Mouse (Mus musculus) kidney, embryonic 16.5 days (tissue): Measurements from ENCODE around the gene Speg. TPM values are rescaled to one million over a fixed set of nuclear protein-coding genes. Genes with fewer than 3 reads are reported as not detected.

Experiments
- ATAC-seq: fragments of 200-750 bp; cut with Nextera tagmentation; 2 replicates; pipeline ENCODE4 v1.8.0; 2017; ENCODE audit warnings: moderate TSS enrichment; ENCODE audit not compliant: low FRiP score, low TSS enrichment
- H3K27ac ChIP-seq: fragments of 300-500 bp; sonication (generic); 2 replicates; pipeline ENCODE4 v1.5.1; 2014; ENCODE audit warnings: low read length
- H3K27me3 ChIP-seq: fragments of 300-500 bp; sonication (generic); 2 replicates; pipeline ENCODE4 v1.6.1; 2014; ENCODE audit warnings: low read length, control low read depth, mixed read lengths; ENCODE audit not compliant: insufficient read depth
- H3K36me3 ChIP-seq: fragments of 300-500 bp; sonication (generic); 2 replicates; pipeline ENCODE4 v1.6.1; 2014; ENCODE audit warnings: low read length, control low read depth, mixed read lengths; ENCODE audit not compliant: insufficient read depth
- H3K4me1 ChIP-seq: fragments of 300-500 bp; sonication (generic); 2 replicates; pipeline ENCODE4 v1.6.1; 2014; ENCODE audit warnings: low read length, control low read depth, mixed read lengths; ENCODE audit not compliant: insufficient read depth
- H3K4me2 ChIP-seq: fragments of 300-500 bp; sonication (generic); replicated peaks from 2 replicates; pipeline ENCODE4 v1.6.1; 2014; ENCODE audit warnings: low read depth, low read length
- H3K4me3 ChIP-seq: fragments of 300-500 bp; sonication (generic); 2 replicates; pipeline ENCODE4 v1.5.1; 2014; ENCODE audit warnings: mild to moderate bottlenecking, low read length
- H3K9ac ChIP-seq: fragments of 300-500 bp; sonication (generic); replicated peaks from 2 replicates; pipeline ENCODE4 v1.6.1; 2014; ENCODE audit warnings: low read length
- H3K9me3 ChIP-seq: fragments of 300-500 bp; sonication (generic); 2 replicates; pipeline ENCODE4 v1.6.1; 2016; ENCODE audit warnings: low read length, control low read depth
- WGBS: fragments of 180-500 bp; shearing (Covaris S2); extraction: QIAGEN DNeasy Blood & Tissue Kit; methylation state at CpG from one replicate; pipeline ENCODE4 v1.1.7; 2014; 5-methylcytosine and 5-hydroxymethylcytosine counted together
- polyA plus RNA-seq: library from polyadenylated mRNA; unstranded; fragments of >200 nt; fragmentation: Nextera tagmentation; extraction: Ambion mirVana; gene quantifications from 2 replicates; pipeline ENCODE4 v1.2.1, GENCODE M21; 2015

Speg gene
- polyA plus RNA-seq, 1 experiment from 2014 or later = 61.4 TPM

DNA sequence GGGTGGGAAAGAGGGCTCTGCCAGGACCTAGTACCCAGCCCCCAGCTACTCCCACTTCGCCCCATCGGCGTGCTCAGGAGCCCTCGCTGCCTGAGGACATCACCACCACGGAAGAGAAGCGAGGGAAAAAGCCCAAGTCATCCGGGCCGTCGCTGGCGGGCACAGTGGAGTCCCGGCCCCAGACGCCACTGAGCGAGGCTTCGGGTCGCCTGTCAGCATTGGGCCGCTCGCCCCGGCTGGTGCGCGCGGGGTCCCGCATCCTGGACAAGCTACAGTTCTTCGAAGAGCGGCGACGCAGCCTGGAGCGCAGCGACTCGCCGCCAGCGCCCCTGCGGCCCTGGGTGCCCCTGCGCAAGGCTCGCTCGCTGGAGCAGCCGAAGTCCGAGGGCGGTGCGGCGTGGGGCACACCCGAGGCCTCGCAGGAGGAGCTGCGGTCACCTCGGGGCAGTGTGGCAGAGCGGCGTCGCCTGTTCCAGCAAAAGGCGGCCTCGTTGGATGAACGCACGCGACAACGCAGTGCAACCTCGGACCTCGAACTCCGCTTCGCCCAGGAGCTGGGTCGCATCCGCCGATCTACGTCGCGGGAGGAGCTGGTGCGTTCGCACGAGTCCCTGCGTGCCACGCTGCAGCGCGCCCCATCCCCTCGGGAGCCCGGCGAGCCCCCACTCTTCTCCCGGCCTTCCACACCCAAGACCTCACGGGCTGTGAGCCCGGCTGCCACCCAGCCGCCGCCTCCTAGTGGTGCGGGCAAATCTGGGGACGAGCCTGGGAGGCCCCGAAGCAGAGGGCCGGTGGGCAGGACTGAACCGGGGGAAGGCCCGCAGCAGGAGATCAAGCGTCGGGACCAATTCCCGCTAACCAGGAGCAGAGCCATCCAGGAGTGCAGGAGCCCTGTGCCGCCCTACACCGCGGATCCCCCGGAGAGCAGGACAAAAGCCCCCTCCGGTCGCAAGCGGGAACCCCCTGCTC, 13.1 kb downstream of the Speg start:
- Histone ChIP-seq H3K27ac (no peak overlapping the region), H3K4me1 (peaks cover 44% of the 10 kb centered on the region), H3K36me3 (no peaks in the 10 kb centered on the region), H3K4me2 (peak overlapping the region; percentile 49), H3K9ac (peak overlapping the region; percentile 48), H3K27me3 (peaks cover 31% of the 10 kb centered on the region), H3K9me3 (no peaks in the 10 kb centered on the region), H3K4me3 (peak overlapping the region; percentile 35)
- WGBS = 14% methylated on average over 86 of the region's 94 CpGs
- ATAC-seq = no peak; the same call in 1 of the 2 replicates

DNA sequence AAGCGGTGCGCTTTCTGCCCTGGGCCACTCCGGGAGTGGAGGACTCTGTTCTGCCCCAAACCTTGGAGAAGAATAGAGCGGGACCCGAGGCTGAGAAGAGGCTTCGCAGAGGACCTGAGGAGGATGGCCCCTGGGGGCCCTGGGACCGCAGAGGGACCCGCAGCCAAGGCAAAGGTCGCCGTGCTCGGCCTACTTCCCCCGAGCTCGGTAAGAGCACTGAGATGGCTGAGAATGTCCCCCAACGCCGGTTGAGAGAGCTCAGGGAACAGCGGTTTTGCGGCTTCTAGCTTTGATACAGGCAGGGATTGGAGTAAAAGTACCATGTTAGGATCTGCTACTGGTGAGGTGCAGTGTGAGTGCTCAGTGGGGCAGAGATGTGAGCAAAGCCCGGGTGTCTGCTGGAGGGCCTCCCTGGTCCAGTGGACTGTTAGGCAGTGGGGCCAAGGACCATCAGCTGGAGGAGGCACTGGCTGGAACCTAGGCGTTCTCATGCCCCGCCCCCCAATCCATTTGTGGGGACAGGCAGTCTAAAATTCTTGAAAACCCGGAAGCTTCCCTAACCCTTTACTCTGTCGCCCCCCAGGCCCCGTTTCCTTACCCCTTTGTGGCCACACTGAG, 13.9 kb downstream of the Speg start:
- peak overlapping the region; percentile 35; the same call in 1 of the 2 replicates for H3K4me3 ChIP-seq
- peaks cover 43% of the 10 kb centered on the region for H3K4me1 ChIP-seq
- H3K27ac ChIP-seq = no peak overlapping the region
- no peak for ATAC-seq
- peak overlapping the region; percentile 49; the same call in 1 of the 2 replicates for H3K4me2 ChIP-seq
- WGBS = 38% methylated on average over 23 of the region's 23 CpGs
- no peaks in the 10 kb centered on the region for H3K9me3 ChIP-seq
- peaks cover 31% of the 10 kb centered on the region for H3K27me3 ChIP-seq
- peak overlapping the region; percentile 48; the same call in 1 of the 2 replicates for H3K9ac ChIP-seq
- H3K36me3 ChIP-seq = no peaks in the 10 kb centered on the region

DNA sequence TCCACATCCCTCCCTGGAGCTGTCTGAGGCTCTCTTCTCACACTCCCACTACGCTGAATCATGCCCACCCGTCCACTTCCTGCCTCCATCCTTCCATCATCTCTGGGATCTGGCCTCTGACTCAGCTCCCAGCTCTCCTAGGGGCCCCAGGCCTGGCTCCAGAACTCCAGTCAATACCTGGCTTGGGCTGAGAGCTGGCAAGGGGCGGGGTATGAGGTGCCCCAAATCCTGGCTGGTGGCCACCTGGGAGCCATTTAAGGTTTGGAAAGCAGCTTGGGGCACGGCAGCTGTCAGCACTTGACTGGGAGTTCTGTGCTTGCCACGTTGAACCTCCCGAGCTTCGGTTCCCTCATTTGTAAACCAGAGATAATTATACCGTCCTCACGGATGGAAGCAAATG, 18.0 kb downstream of the Speg start:
- H3K9me3 ChIP-seq = no peaks in the 10 kb centered on the region
- H3K4me3 ChIP-seq = no peak overlapping the region
- H3K27me3 ChIP-seq = peaks cover 14% of the 10 kb centered on the region
- H3K27ac ChIP-seq = no peak overlapping the region
- H3K4me2 ChIP-seq = no peak overlapping the region
- peaks cover 8% of the 10 kb centered on the region; the same call in 1 of the 2 replicates for H3K36me3 ChIP-seq
- no peak for ATAC-seq
- peaks cover 7% of the 10 kb centered on the region for H3K4me1 ChIP-seq
- WGBS = 63% methylated on average over 9 of the region's 9 CpGs
- no peak overlapping the region for H3K9ac ChIP-seq

DNA sequence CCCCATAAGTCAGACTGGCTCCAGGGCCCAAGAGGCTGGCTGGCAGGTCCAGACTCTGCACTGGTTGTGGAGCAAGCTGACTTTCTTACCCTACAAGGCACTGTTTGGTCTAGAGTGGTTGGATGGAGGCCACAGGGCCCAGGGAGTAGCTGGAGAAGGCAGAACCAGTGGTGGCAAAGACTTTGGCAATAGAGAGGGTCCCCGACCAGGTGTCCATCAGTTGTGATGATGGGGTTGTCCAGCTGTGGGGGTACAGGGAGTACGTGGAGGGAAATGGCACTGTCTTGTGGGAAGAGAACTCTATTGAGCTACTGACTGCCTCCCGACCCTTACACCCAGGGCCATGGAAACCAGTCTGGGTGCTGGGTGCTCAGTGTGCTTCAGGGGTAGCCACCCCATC, 18.7 kb downstream of the Speg start:
- Histone ChIP-seq H3K9me3 (no peaks in the 10 kb centered on the region), H3K4me3 (no peak overlapping the region), H3K36me3 (peaks cover 8% of the 10 kb centered on the region; the same call in 1 of the 2 replicates), H3K4me1 (peaks cover 8% of the 10 kb centered on the region), H3K9ac (no peak overlapping the region), H3K4me2 (no peak overlapping the region), H3K27ac (no peak overlapping the region), H3K27me3 (peaks cover 8% of the 10 kb centered on the region; the same call in 1 of the 2 replicates)
- no peak for ATAC-seq
- WGBS = 89% methylated on average over 3 of the region's 3 CpGs

DNA sequence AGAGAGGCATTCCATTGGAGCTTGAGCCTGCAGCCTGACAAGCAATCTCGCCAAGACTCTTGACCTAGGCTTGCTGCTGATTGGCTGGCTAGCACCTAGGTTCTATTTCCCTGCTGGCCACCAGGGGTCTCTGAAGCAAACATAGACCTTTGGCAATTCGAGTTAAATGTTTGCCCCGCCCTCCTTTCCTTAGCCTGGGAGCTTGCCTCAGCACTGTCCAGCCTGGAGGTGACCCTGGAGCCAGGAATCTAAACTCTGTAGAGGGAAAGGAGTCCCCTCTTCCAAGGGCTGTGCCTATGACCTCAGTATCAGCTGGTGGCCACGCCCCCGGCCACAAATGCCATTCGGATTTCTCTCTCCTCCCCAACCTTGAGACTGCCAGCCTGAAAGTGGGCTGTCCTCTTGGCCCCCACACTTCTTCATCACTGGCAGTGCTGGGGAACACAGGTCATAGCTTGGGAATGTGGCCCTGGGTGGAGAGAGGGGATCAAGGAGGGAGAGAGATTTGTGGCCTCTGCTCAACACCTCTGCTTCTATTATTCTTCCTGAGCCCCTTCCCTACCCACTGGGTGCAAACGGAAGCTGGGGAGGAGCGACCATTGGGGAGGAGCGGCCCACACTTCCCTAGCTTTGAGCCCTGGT, 23.8 kb downstream of the Speg start:
- Histone ChIP-seq H3K4me2 (0 out of 2 replicates have a peak overlapping the region, but pooled peaks have one; percentile 57), H3K4me3 (no peak overlapping the region), H3K27ac (peak overlapping the region; percentile 93), H3K27me3 (no peaks in the 10 kb centered on the region), H3K4me1 (peaks cover 32% of the 10 kb centered on the region), H3K9me3 (no peaks in the 10 kb centered on the region), H3K36me3 (peaks cover 35% of the 10 kb centered on the region), H3K9ac (peak overlapping the region; percentile 63)
- 11% methylated on average over 9 of the region's 9 CpGs for WGBS
- ATAC-seq = peak; percentile 80

DNA sequence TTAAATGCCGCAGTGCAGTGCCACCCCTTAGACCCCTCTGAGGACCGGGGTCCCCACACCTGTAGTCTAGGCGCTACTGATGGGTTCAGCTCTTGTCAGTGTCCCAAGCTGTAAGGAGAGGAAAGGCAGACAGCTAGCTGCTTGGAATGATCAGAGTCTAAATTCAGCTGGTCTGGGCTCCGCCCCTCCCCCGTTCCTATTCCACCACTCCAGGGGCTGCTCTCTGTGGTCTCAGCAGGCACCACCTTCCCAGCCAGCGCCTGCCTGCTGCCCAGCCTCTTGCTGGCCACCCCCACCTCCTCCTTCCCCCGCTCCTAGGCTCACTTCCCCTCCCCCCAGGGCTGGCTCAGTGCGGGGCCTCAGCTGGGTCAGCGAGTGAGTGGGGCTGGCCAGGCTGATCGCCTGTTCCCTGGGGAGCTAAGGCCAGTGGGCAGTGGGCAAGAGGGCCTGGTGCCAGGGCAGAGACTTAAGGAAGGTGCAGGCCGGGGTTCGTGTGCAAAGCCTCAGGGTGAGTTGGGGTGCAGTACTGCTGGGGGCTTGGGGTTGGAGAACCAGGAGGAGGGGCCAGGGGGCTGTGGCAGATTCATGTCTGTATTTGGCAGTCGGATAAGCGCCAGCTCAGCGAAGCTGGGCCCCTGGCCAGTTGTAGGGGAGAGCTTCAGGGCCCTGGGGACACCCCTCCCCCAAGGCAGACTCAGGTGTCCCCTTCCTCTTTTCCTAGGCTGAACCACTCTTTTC, 24.8 kb downstream of the Speg start:
- Histone ChIP-seq H3K4me1 (peaks cover 32% of the 10 kb centered on the region), H3K36me3 (peaks cover 45% of the 10 kb centered on the region), H3K27me3 (no peaks in the 10 kb centered on the region), H3K27ac (peak overlapping the region; percentile 93), H3K4me2 (peak overlapping the region; percentile 57), H3K4me3 (peak overlapping the region; percentile 40), H3K9me3 (no peaks in the 10 kb centered on the region), H3K9ac (peak overlapping the region; percentile 63)
- peak; percentile 94 for ATAC-seq
- 8% methylated on average over 15 of the region's 15 CpGs for WGBS

DNA sequence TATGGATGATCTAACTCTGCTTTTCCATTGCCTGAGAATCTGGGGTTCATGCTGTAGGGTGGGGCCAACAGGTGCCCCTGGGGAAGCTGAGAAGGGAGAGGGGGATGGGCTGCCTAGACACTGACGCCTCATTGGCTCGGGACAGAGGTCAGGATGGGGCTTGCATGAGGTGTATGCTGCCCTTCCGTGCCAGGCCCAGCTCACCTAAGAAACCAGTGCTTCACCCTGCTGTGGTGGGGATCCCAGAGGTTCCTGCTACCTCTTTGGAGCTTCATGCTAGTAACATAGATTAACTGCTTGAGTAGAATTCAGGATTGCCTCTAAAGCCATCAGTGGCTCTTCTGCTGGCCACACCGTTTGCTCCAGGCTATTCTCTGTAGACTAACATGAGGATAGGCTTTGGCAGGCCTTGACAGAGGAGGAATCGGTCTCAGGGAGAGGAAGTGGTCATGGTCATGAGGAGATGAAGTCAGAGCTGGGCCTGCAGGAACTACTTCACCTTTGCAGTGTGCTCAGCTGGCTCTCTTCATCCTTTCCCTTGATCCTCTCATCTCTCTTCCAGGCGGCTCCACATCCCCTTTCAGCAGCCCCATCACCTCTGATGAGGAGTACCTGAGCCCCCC, 25.5 kb downstream of the Speg start:
- H3K27ac ChIP-seq = peak overlapping the region; percentile 93
- peaks cover 50% of the 10 kb centered on the region for H3K36me3 ChIP-seq
- H3K4me2 ChIP-seq = peak overlapping the region; percentile 57
- H3K27me3 ChIP-seq = no peaks in the 10 kb centered on the region
- 32% methylated on average over 6 of the region's 6 CpGs for WGBS
- no peaks in the 10 kb centered on the region for H3K9me3 ChIP-seq
- peak; percentile 11; the same call in 1 of the 2 replicates for ATAC-seq
- H3K4me3 ChIP-seq = peak overlapping the region; percentile 40
- peak overlapping the region; percentile 63 for H3K9ac ChIP-seq
- peaks cover 32% of the 10 kb centered on the region for H3K4me1 ChIP-seq

DNA sequence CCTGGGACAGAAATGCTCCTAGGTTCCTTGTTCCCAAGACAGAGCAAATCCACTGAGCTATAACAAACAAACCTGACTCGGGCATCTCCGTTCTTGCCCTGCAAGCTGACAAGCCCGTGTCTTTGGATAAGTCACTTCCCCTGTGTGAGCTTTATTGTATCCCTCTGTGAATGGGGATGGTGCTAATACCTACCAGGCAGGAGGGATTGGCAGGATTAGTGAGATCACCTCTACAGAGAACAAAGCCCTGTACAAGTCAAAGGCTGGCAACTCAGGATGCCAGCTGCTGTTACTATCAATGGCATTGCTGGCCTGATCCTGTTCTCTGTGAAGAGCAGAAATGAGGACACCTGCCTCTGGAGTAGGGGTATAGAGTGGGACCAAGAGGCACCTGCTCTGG, 30.4 kb downstream of the Speg start:
- no peak overlapping the region for H3K4me2 ChIP-seq
- peaks cover 8% of the 10 kb centered on the region for H3K4me1 ChIP-seq
- H3K27ac ChIP-seq = no peak overlapping the region
- H3K4me3 ChIP-seq = no peak overlapping the region
- no peak for ATAC-seq
- H3K27me3 ChIP-seq = no peaks in the 10 kb centered on the region
- H3K36me3 ChIP-seq = peaks cover 63% of the 10 kb centered on the region
- no peaks in the 10 kb centered on the region for H3K9me3 ChIP-seq
- H3K9ac ChIP-seq = no peak overlapping the region
- WGBS = 88% methylated on average over 3 of the region's 3 CpGs

DNA sequence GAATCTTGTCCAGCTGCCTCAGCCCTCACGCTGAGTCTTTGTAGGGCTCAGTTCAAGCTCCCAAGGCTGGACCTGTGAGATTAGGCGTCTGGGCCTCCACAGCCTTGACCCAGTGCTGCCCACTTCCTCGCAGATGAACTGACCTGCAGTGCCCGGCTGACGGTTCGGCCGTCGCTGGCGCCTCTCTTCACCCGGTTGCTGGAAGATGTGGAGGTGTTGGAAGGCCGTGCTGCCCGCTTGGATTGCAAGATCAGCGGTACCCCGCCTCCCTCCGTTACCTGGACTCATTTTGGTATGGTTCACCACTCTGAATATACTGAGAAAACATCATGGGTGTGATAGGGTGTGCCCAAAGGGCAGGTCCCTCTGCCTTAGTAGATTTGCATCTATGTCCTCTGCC, 31.1 kb downstream of the Speg start:
- no peak overlapping the region for H3K9ac ChIP-seq
- peaks cover 62% of the 10 kb centered on the region for H3K36me3 ChIP-seq
- no peaks in the 10 kb centered on the region for H3K9me3 ChIP-seq
- H3K27ac ChIP-seq = no peak overlapping the region
- no peaks in the 10 kb centered on the region for H3K27me3 ChIP-seq
- 91% methylated on average over 15 of the region's 15 CpGs for WGBS
- no peak for ATAC-seq
- 0 out of 2 replicates have a peak, but pooled peaks cover 2% of the 10 kb centered on the region for H3K4me1 ChIP-seq
- H3K4me2 ChIP-seq = no peak overlapping the region
- H3K4me3 ChIP-seq = no peak overlapping the region
